Mouse (Mus musculus) ES-Bruce4 (cell line): ENCODE data around the gene Apeh. TPM values are rescaled to one million over a fixed set of nuclear protein-coding genes. Genes with fewer than 3 reads are reported as not detected.

Experiments
- H3K27ac ChIP-seq: 2 replicates; pipeline ENCODE4 v1.5.1; 2012; ENCODE audit warnings: low read length, inconsistent platforms; ENCODE audit not compliant: insufficient read depth
- H3K27me3 ChIP-seq: 2 replicates; pipeline ENCODE4 v1.6.1; 2012; ENCODE audit warnings: mild to moderate bottlenecking, low read length, inconsistent platforms; ENCODE audit not compliant: control insufficient read depth, poor library complexity, insufficient read depth, severe bottlenecking
- H3K36me3 ChIP-seq: 2 replicates; pipeline ENCODE4 v1.6.1; 2012; ENCODE audit warnings: inconsistent platforms, mild to moderate bottlenecking, low read length, moderate library complexity; ENCODE audit not compliant: control insufficient read depth, poor library complexity, insufficient read depth, severe bottlenecking
- H3K4me1 ChIP-seq: one replicate; pipeline ENCODE4 v1.8.1; 2011; ENCODE audit warnings: low read length; ENCODE audit not compliant: control insufficient read depth, insufficient read depth
- H3K4me3 ChIP-seq: 2 replicates; pipeline ENCODE4 v1.5.1; 2011; ENCODE audit warnings: low read depth, mild to moderate bottlenecking, low read length
- H3K9ac ChIP-seq: 2 replicates; pipeline ENCODE4 v1.6.1; 2012; ENCODE audit warnings: low read depth, mild to moderate bottlenecking, inconsistent platforms; ENCODE audit not compliant: poor library complexity, severe bottlenecking
- H3K9me3 ChIP-seq: replicated peaks from 2 replicates; pipeline ENCODE4 v1.6.1; 2012; ENCODE audit warnings: mild to moderate bottlenecking, low read length, inconsistent platforms; ENCODE audit not compliant: control insufficient read depth, poor library complexity, insufficient read depth, severe bottlenecking
- CTCF ChIP-seq: IDR thresholded peaks from one replicate; pipeline ENCODE4 v1.8.1; 2011; ENCODE audit warnings: low read depth, low read length
- EP300 ChIP-seq: IDR thresholded peaks from 2 replicates; pipeline ENCODE4 v1.6.1; 2011; ENCODE audit warnings: low read depth, low read length; ENCODE audit not compliant: insufficient read depth
- POLR2A ChIP-seq: IDR thresholded peaks from one replicate; pipeline ENCODE4 v1.8.1; 2011; ENCODE audit warnings: low read length; ENCODE audit not compliant: insufficient read depth
- polyA plus RNA-seq: library from polyadenylated mRNA; stranded (reverse); fragments of >200 nt; gene quantifications from 2 replicates; pipeline ENCODE4 v1.2.4, GENCODE M21; 2011; ENCODE audit warnings: low read depth; ENCODE audit not compliant: missing spikeins, insufficient read depth, insufficient read length

Apeh gene
- polyA plus RNA-seq: 37.6 and 48.1 TPM in 2 replicates

DNA sequence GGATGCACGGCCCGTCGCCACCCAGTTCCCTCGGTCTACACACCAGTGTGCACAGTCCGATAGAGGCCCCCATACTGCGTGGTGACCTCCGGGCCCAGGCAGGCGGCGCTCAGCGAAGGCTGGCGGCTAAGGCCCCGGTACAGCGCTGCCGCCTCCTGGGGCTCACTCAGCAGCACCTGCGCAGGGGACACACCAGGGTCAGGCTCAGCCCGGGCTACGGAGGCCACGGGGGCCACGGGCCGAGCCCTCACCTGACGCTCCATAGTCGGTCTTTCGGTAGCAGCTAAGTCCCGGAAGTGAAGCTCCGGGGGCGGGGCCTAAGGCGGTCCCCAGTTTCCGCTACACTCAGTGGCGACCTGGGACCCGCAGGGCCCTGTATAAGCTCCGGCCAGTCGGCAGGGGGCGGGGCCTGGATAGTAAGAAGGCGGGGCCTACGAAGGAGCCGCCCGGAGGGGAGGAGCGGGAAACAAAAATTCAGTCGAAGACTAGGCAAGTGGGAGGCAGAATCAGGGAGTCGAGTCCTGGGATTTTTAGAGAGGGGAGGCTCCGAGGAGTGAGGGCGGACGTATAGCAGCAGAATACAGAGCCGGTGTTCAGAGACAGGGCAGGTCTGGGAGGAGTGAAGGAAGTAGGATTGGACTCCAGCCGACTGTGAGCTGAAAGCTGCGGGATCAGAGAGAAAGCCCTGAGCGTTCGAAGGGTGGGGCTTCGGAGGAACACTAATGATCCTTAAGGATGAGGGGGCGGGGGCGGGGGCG is at the start of gene Apeh:
TSS of gene Apeh (minus strand) at position 423 of the 758 bp plus-strand sequence.
- Histone ChIP-seq H3K27me3 (no peaks in the 10 kb centered on the region), H3K9ac (peak within 1 kb of the TSS; percentile 87), H3K9me3 (no peaks in the 10 kb centered on the region), H3K4me3 (peak within 1 kb of the TSS; percentile 99), H3K36me3 (peaks cover 10% of the 10 kb centered on the region), H3K4me1 (peaks cover 3% of the 10 kb centered on the region), H3K27ac (0 out of 2 replicates have a peak within 1 kb of the TSS, but pooled peaks have one; percentile 7)
- TF ChIP-seq POLR2A: peak; percentile 16
- TF ChIP-seq CTCF: no peak
- TF ChIP-seq EP300: no peak

DNA sequence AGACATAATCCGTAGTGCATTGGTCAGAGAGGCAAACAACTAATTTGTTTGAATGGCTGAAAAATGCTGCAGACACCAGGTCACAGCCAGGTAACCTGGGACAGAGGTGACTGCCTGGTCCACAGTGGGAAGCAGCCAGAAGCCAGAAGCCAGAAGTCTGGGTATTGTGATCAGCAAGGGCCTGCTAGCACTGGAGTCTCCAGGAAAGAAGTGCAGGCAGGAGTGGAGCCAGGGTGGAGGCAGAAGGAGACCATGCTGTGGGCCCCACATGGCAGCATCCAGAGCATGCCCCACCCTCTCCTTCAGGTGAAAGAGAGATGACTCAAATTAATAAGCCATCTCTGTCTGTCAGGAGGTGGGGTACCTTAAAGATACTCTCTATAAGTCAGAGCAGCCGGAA is 49.1 kb upstream of the Apeh start:
- Histone ChIP-seq H3K4me3 (no peak overlapping the region), H3K27ac (no peak overlapping the region), H3K27me3 (no peaks in the 10 kb centered on the region), H3K36me3 (no peaks in the 10 kb centered on the region), H3K4me1 (peaks cover 2% of the 10 kb centered on the region), H3K9me3 (no peaks in the 10 kb centered on the region), H3K9ac (no peak overlapping the region)
- no peak for TF ChIP-seq CTCF
- no peak for TF ChIP-seq EP300
- TF ChIP-seq POLR2A: no peak

DNA sequence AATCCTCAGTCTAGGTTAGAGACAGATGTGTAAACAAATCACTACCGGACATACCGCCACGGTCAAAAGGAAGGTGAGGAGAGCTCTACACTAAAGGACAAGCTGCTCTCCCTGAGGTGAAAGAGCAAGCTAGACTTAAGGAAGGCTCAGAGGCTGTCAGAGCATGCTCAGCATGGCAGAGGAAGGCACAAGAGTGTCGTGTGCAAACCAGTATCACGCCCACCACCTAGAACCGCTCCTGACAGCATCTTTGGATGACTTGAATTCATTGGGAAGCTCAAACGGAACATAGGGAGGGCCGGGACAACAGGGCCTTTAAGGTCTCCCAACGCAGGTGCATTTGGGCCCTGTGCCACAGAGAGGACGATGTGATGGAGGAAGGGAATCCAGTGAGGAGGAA is 47.0 kb upstream of the Apeh start:
- peaks cover 2% of the 10 kb centered on the region for H3K4me1 ChIP-seq
- H3K27ac ChIP-seq: no peak overlapping the region
- H3K9me3 ChIP-seq: no peaks in the 10 kb centered on the region
- no peaks in the 10 kb centered on the region for H3K36me3 ChIP-seq
- H3K4me3 ChIP-seq: no peak overlapping the region
- no peak for TF ChIP-seq POLR2A
- no peak for TF ChIP-seq CTCF
- no peak for TF ChIP-seq EP300
- no peak overlapping the region for H3K9ac ChIP-seq
- H3K27me3 ChIP-seq: no peaks in the 10 kb centered on the region

DNA sequence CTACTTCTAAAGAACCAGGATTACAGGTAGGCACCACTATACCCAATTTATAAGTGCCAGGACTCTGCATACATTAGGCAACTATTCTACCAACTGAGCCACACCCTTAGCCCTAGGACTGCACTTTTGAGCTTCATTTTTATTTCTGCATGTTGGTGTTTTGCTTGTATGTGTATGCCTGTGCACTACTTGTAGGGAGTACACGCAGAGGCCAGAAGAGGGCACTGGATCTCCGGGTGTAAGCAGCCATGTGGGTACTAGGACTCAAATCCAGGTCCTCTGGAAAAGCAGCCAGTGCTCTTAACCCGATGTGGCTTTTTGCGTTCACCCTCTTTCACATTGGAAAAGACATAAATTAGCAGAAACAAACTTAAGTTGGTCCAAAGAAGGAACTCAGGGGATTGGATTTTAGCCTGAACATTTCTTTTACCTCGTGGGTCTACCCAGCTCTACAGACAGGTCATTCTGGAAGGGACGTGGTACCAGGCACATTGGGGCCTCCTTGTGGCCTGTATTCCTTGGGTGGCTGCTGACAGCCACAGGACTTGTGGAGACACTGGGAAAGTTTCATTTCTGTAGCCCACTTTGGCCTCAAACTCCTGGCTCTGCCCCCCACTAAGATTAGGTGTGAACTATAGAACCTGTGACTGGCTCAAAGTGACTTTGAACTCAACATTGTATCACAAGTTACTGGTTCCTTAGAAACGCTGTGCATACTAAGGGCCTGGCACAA is 45.7 kb upstream of the Apeh start:
- TF ChIP-seq EP300 (no peak), CTCF (peak; percentile 58)
- no peaks in the 10 kb centered on the region for H3K9me3 ChIP-seq

DNA sequence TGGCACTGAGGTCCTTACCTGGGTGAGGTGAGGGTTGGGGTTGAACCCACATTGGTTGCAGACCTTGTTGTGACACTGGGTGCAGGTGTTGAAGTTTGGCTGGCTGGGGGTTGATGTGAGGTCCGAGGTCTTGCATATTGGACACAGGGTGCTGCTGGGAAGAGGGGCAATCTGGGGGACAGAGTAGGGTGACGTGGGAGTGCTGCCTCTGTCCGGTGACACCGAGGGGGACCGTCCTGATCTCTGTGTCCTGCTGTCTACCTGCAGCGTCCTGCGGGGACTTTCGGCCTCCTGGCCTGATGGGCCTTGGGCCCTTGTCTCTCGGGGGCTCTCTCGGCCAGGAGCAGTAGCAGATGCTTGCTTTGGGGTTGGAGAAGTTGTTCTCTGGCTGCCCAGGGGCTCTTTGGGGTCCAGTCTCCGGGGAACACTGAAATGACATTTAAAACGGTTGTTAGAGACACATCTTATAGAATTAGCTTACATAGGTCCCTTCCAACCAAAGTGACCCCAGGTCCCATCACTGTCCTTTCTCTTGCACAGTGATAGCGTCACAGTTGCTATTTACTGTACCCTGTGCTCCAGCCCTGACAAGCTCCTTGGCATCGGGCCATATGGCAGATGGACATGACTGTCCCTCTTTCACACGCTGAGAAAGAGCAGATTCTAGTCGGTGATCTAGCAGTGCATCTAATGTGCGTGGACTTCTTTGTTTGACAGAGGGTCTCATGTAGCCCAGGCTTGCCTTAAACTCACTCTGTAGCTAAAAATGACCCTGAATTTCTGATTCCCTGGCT is 45.0 kb upstream of the Apeh start:
- H3K9ac ChIP-seq: no peak overlapping the region
- H3K27me3 ChIP-seq: no peaks in the 10 kb centered on the region
- no peak overlapping the region for H3K27ac ChIP-seq
- TF ChIP-seq CTCF: no peak
- TF ChIP-seq POLR2A: no peak
- no peak for TF ChIP-seq EP300
- no peaks in the 10 kb centered on the region for H3K36me3 ChIP-seq
- no peak overlapping the region for H3K4me3 ChIP-seq
- no peaks in the 10 kb centered on the region for H3K9me3 ChIP-seq
- no peaks in the 10 kb centered on the region for H3K4me1 ChIP-seq

More for the DNA sequence above, 45.7 kb upstream of the Apeh start:
- Histone ChIP-seq H3K9ac (no peak overlapping the region), H3K27ac (no peak overlapping the region), H3K4me3 (no peak overlapping the region), H3K4me1 (peaks cover 2% of the 10 kb centered on the region), H3K36me3 (no peaks in the 10 kb centered on the region), H3K27me3 (no peaks in the 10 kb centered on the region)
